Mouse (Mus musculus) embryonic fibroblast, embryonic 13.5 days (primary cell): ENCODE measurements at regions not wholly inside any gene's neighbourhood (a gene's known extent, or its start where the extent isn't known, plus 50 kb on each side); places are given as distances from the start of the nearest gene placed in this dataset.

ENCODE experiments used
- CTCF ChIP-seq: IDR thresholded peaks from 2 replicates; pipeline ENCODE4 v1.5.1; 2011; ENCODE audit warnings: mild to moderate bottlenecking, control low read depth, low read length, moderate library complexity, borderline replicate concordance; ENCODE audit not compliant: insufficient read depth
- POLR2A ChIP-seq: IDR thresholded peaks from 2 replicates; pipeline ENCODE4 v1.6.1; 2011; ENCODE audit warnings: low read depth, mild to moderate bottlenecking, control low read depth, low read length, moderate library complexity

DNA sequence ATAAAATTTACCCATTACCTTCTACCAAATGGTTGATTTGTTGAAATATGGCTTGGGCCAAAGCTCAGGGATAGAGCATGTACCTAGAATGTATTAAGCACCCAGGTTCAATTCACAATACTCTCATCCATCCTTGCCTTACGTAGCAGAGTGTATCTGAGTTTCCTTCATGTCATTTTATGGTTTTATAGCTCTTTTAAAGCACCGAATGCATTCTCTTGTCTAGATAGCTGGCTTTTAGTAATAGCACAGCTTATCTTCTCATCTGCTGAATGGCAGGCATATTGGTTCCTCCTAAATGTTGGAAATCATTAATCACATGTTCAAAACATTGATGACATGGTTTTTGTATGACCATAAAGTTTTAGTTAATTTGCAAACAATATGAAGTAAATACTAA, 212.8 kb downstream of the Gm7489 start:
- TF ChIP-seq CTCF (no peak), POLR2A (no peak)
